Mouse (Mus musculus) midbrain, embryonic 16.5 days (tissue): ENCODE data around the gene Cct2. TPM values are rescaled to one million over a fixed set of nuclear protein-coding genes. Genes with fewer than 3 reads are reported as not detected.
A peak's percentile ranks its signal among the peaks of the same experiment; 100 is the strongest.

Experiments used
- ATAC-seq: fragments of 200-750 bp; cut with Nextera tagmentation; 2 replicates; pipeline ENCODE4 v1.8.0; 2017; ENCODE audit warnings: moderate TSS enrichment
- H3K27ac ChIP-seq: fragments of 300-500 bp; sonication (generic); 2 replicates; pipeline ENCODE4 v1.5.1; 2014; ENCODE audit warnings: mild to moderate bottlenecking, low read length, mixed read lengths
- H3K27me3 ChIP-seq: fragments of 300-500 bp; sonication (generic); 2 replicates; pipeline ENCODE4 v1.6.1; 2014; ENCODE audit warnings: low read depth, low read length, mixed read lengths; ENCODE audit not compliant: control insufficient read depth, insufficient read depth
- H3K36me3 ChIP-seq: fragments of 300-500 bp; sonication (generic); 2 replicates; pipeline ENCODE4 v1.6.1; 2014; ENCODE audit warnings: mild to moderate bottlenecking, low read length, moderate library complexity, mixed read lengths; ENCODE audit not compliant: control insufficient read depth, insufficient read depth
- H3K4me1 ChIP-seq: fragments of 300-500 bp; sonication (generic); 2 replicates; pipeline ENCODE4 v1.6.1; 2014; ENCODE audit warnings: mild to moderate bottlenecking, low read length, mixed read lengths; ENCODE audit not compliant: control insufficient read depth, insufficient read depth
- H3K4me2 ChIP-seq: fragments of 300-500 bp; sonication (generic); 2 replicates; pipeline ENCODE4 v1.6.1; 2014; ENCODE audit warnings: mild to moderate bottlenecking, low read length, mixed read lengths
- H3K4me3 ChIP-seq: fragments of 300-500 bp; sonication (generic); 2 replicates; pipeline ENCODE4 v1.5.1; 2014; ENCODE audit warnings: low read depth, mild to moderate bottlenecking, low read length, moderate library complexity, mixed read lengths
- H3K9ac ChIP-seq: fragments of 300-500 bp; sonication (generic); 2 replicates; pipeline ENCODE4 v1.6.1; 2014; ENCODE audit warnings: low read depth, low read length, mixed read lengths
- H3K9me3 ChIP-seq: fragments of 300-500 bp; sonication (generic); replicated peaks from 2 replicates; pipeline ENCODE4 v1.6.1; 2014; ENCODE audit warnings: mild to moderate bottlenecking, low read length, mixed read lengths; ENCODE audit not compliant: control insufficient read depth, poor library complexity, severe bottlenecking
- WGBS: fragments of 180-500 bp; shearing (Covaris S2); extraction: QIAGEN DNeasy Blood & Tissue Kit; methylation state at CpG from one replicate; pipeline ENCODE4 v1.1.7; 2014; 5-methylcytosine and 5-hydroxymethylcytosine counted together
- polyA plus RNA-seq: library from polyadenylated mRNA; unstranded; fragments of >200 nt; fragmentation: Nextera tagmentation; extraction: Ambion mirVana; gene quantifications from 2 replicates; pipeline ENCODE4 v1.2.1, GENCODE M21; 2015

Cct2 gene
- polyA plus RNA-seq, 1 experiment from 2014 or later = 232 TPM

DNA sequence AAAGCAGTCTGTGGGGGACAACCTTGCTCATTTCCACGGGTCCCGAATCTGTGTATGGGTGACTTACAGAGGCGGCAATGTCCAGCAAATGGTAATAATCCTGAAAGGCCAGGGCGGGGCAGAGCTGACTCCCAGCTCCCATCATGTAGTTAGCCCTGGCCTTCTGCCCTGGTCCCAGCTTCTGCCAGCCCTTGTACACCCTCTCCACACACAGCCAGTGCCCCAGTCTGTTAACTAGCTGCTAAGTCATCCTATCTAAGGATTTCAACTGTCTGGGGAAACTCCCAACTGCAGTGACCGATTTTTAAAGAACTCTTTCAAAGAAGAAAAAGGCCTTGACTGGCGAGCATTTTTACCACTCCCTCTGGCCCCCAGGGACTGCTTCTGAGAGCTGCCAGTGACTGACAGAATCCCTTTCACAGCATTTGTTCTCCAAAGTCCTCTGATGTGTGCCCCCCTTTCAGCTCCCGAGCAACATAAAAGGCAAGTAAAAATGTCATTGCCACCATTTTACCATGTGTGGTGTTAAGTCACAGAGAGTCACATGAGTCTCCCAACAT lies 45.3 kb downstream of the Cct2 start:
- WGBS = 37% methylated on average over 7 of the region's 7 CpGs
- no peak overlapping the region for H3K9ac ChIP-seq
- ATAC-seq = peak; percentile 49; the same call in 1 of the 2 replicates
- H3K4me3 ChIP-seq = no peak overlapping the region
- H3K27me3 ChIP-seq = no peaks in the 10 kb centered on the region
- H3K36me3 ChIP-seq = no peaks in the 10 kb centered on the region
- H3K27ac ChIP-seq = no peak overlapping the region
- no peak overlapping the region for H3K4me2 ChIP-seq
- peaks cover 10% of the 10 kb centered on the region for H3K4me1 ChIP-seq
- H3K9me3 ChIP-seq = no peaks in the 10 kb centered on the region

DNA sequence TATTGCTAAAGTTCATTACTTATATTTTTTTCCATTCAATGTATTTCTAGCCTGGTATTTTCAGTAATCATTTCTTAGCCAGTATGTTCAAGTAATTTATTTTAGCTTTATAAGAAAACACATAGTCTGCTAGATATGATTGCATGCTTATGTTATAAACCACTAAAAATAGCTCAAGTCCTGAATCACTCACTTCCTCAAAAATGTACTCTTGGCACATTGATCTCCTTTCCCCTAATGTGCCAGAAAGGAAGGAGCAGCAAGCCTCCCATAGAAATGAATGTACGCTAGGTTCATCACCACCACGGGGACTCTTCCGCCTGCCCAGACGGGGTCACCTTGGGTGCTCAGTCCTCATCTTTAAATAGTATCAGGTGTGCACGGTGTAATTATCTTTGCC lies 49.0 kb downstream of the Cct2 start:
- Histone ChIP-seq H3K27ac (no peak overlapping the region), H3K27me3 (no peaks in the 10 kb centered on the region), H3K4me1 (peaks cover 8% of the 10 kb centered on the region), H3K36me3 (no peaks in the 10 kb centered on the region), H3K9ac (no peak overlapping the region), H3K9me3 (no peaks in the 10 kb centered on the region), H3K4me2 (no peak overlapping the region), H3K4me3 (no peak overlapping the region)
- no peak for ATAC-seq
- WGBS = 88% methylated on average over 5 of the region's 5 CpGs

DNA sequence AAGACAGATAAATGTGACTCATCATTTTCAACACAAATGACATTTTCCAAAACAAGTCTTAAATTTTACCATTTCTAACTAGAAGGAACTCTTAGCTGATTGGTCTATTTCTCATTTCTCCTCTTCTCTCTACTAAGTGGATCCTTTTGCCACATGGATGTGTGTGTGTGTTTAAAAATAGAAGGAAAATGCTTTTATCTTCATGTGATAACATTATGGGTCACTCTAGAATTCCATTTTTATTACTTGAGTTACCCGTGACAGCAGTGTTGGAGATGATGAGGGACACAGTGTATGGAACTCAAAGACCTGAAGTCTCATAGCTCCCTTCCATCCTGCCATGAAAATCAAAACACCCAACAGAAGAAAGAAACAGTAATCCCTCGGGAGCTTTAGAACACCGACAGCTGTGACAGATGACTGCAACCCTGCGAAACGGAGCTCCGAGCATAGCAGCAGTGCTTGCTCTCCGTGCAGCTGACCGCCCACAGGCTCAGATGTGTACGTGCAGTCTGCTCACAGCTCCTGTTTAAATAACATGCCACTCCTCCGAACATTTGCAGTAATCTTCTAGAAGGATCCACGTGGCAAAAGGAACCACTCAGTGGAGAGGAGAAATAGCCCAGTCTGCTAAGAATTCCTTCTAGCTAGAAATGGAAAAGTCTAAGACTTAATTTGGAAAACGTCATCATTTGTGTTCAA lies 49.8 kb downstream of the Cct2 start:
- Histone ChIP-seq H3K9ac (peak overlapping the region; percentile 30; the same call in 1 of the 2 replicates), H3K4me2 (peak overlapping the region; percentile 49), H3K4me1 (peaks cover 8% of the 10 kb centered on the region), H3K27ac (no peak overlapping the region), H3K27me3 (no peaks in the 10 kb centered on the region), H3K9me3 (no peaks in the 10 kb centered on the region), H3K4me3 (peak overlapping the region; percentile 7; the same call in 1 of the 2 replicates), H3K36me3 (no peaks in the 10 kb centered on the region)
- WGBS = 16% methylated on average over 12 of the region's 12 CpGs
- peak; percentile 69 for ATAC-seq

DNA sequence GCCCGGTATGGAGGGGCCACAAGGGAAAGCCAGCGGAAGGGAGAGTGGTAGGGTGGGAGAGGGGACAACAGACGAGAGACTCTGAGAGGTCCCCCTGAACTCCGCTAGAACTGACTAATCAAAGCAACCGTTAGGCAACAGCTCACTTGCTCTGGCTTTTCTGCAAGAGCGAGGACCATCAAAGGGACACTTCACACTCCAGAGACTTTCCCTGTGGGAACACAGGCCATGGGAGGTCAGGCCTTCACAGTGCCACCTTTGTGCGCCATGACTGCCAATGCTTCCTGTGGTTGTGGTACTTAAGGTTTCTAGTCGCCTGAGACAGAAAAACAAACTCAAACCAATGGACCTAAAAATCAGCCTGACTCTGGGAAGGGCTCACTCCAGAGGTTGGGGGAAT lies 52.6 kb downstream of the Cct2 start:
- Histone ChIP-seq H3K36me3 (no peaks in the 10 kb centered on the region), H3K9me3 (no peaks in the 10 kb centered on the region), H3K9ac (no peak overlapping the region), H3K4me3 (no peak overlapping the region), H3K27me3 (no peaks in the 10 kb centered on the region), H3K4me1 (peaks cover 5% of the 10 kb centered on the region), H3K4me2 (no peak overlapping the region), H3K27ac (no peak overlapping the region)
- WGBS = 36% methylated on average over 8 of the region's 8 CpGs
- ATAC-seq = no peak

DNA sequence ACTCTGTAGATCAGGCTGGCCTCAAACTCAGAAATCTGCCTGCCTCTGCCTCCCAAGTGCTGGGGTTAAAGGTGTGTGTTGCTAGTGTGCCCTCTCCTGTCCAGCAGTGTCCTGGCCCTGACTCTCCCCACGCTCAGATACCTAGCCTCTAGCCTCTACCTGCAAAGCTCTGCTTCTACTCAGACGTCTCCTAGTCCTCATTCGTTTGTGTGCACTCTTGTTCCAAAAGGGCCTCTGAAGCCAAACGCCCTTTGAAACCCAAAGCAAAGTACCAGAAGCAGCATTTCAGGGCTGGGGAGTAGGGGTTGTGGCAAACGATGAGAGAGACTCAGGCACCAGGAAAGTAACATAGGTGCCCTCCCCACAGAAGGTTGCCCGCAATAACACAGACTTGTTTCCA lies 53.9 kb downstream of the Cct2 start:
- Histone ChIP-seq H3K4me3 (no peak overlapping the region), H3K27ac (no peak overlapping the region), H3K36me3 (no peaks in the 10 kb centered on the region), H3K4me1 (peaks cover 5% of the 10 kb centered on the region), H3K9me3 (no peaks in the 10 kb centered on the region), H3K27me3 (no peaks in the 10 kb centered on the region), H3K9ac (no peak overlapping the region), H3K4me2 (no peak overlapping the region)
- 91% methylated on average over 6 of the region's 6 CpGs for WGBS
- ATAC-seq = no peak

DNA sequence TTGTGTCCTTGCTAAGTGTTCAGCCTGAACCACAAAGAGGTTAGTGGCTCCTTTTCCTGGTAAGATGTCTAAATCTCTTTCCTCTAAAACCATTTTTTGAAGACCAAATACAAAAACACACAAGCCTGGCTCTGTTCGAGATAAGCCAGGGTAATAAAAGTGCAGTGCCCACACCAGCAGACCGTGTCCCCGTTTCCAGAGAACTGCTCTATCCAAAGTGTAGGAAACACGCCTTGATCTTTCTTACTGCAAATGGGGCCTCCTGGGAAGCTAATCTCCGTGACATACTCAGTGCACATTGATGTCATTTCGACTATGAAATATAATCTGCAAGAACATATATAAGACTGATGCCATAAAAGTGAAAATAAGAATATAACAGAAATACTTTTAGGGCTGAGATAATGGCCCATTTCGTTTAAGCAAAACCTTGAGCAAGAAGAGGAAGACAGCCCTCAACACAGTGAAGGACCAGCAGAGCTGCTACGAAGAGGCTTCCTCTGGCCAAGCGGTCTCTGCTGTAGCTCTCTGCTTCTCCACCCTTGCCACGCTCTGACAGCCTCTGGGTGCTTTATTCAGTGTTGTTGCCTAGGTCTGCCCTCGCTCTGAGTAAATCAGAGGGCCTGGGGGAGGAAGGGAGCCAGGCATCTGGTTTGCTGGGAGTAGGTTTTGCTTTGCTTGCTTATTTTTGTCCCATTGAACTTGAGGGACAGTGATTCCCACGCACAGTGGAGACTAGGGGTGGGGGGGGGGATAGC lies 57.7 kb downstream of the Cct2 start:
- WGBS = 57% methylated on average over 12 of the region's 12 CpGs
- Histone ChIP-seq H3K4me2 (no peak overlapping the region), H3K9me3 (no peaks in the 10 kb centered on the region), H3K9ac (no peak overlapping the region), H3K4me1 (no peaks in the 10 kb centered on the region; the same call in 1 of the 2 replicates), H3K4me3 (no peak overlapping the region), H3K36me3 (no peaks in the 10 kb centered on the region), H3K27me3 (no peaks in the 10 kb centered on the region), H3K27ac (no peak overlapping the region)
- no peak for ATAC-seq

DNA sequence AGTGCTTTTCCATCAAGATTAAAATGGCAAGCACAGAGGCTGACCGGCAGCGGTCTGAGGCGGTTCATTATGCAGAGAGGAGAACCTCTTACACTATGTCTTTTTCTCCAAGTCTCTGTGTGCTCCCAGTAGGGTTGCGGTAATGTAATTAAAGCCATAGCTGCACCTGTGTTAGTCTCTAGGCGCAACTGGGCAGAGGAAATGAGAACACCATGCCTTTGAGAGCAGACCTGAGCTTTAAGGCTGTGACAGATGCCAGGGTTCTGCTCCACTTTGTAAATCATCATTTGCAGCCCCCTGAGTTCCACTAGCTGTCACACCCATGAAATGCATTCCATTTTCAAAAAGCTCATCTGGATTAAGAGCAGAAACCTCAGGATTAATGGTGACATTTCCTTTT lies 58.9 kb downstream of the Cct2 start:
- no peak overlapping the region for H3K27ac ChIP-seq
- ATAC-seq = no peak

More for the DNA sequence above, 58.9 kb downstream of the Cct2 start:
- no peak overlapping the region for H3K4me3 ChIP-seq
- WGBS = 41% methylated on average over 5 of the region's 5 CpGs
- no peaks in the 10 kb centered on the region for H3K9me3 ChIP-seq
- H3K27me3 ChIP-seq = no peaks in the 10 kb centered on the region
- no peak overlapping the region for H3K4me2 ChIP-seq
- H3K36me3 ChIP-seq = no peaks in the 10 kb centered on the region
- no peaks in the 10 kb centered on the region; the same call in 1 of the 2 replicates for H3K4me1 ChIP-seq
- H3K9ac ChIP-seq = no peak overlapping the region
